8 mouse cellular contexts compared by ENCODE assay signal in genomic region chr10:84576395-84577070, GRCm38 (mm10). TPM values are rescaled to one million over a fixed set of nuclear protein-coding genes. Genes with fewer than 3 reads are reported as not detected.
DNase-seq lines count a peak whose midpoint lies in the region; ATAC-seq lines count a peak whose summit lies in the region.

Gene Tcp11l2 (plus strand): TSS chr10:84576626.

- peak; percentile 87 for ATAC-seq in inflammation-experienced regulatory T-cells, adult 6 months
- peak; percentile 85 for ATAC-seq in megakaryocyte-erythroid progenitor cell, adult 5-6 weeks (replicated peaks; ENCODE audit: low FRiP score, low TSS enrichment, poor library complexity, severe bottlenecking)

- intact Hi-C loops in gastrocnemius, postnatal 14 days (cut with DNase I; ENCODE audit: low total_unique reads) = no loop called here
- intact Hi-C loops in left cerebral cortex, postnatal 10 days (cut with DNase I) = loop anchor here (5.0 kb wide), 2 partner anchors 44 to 46 kb away; partner anchors contain the start of genes Ckap4 and Polr3b

- DNase-seq in adrenal gland, adult (ENCODE audit: inconsistent age in 2 of 2, low spot score in 1 of 2) = peak; percentile 95 to 98
- peak; percentile 96 for DNase-seq in embryo, embryonic 10.5 days (ENCODE audit: low spot score)
- peak; percentile 93 for DNase-seq in gastrocnemius, postnatal 14 days
- peak; percentile 87 to 94 for DNase-seq in left cerebral cortex, postnatal 10 days (ENCODE audit: extremely low spot score in 1 of 2, low spot score in 2 of 2)
- DNase-seq in right cerebral cortex, postnatal 25 days = peak; percentile 93
- peak; percentile 89 to 93 for DNase-seq in urinary bladder, postnatal 4 days (ENCODE audit: low spot score in 2 of 2)

RNA-seq across cellular contexts. Expression of gene Tcp11l2, which starts in this region (rescaled TPM):
- 100 to 1,000 TPM in 1 of 2 experiments, 10 to 100 TPM in 1; 68.4 to 118 TPM for total RNA-seq in gastrocnemius, postnatal 14 days (2021)
- 100 to 1,000 TPM; 111 to 212 (median 193) TPM for polyA plus RNA-seq in inflammation-experienced regulatory T-cells, adult 6 months (2017; shearing (Covaris generic))
- total RNA-seq in left cerebral cortex, postnatal 10 days (2021) = 10 to 100 TPM; 17.7 to 17.9 TPM
- 7.1 and 10.1 TPM in 2 replicates for total RNA-seq in megakaryocyte-erythroid progenitor cell, adult 5-6 weeks (2014; fragmentation: Nextera tagmentation)
- total RNA-seq in megakaryocyte-erythroid progenitor cell, adult 5-6 weeks (2017) = 10.4 and 13.7 TPM in 2 replicates

Comparison
In these comparisons a context has a peak if more than half of its experiments do, and no peak if none do; other contexts are left out.
1. Peak in every context shown above with its lines: DNase-seq and ATAC-seq.